Mouse (Mus musculus) midbrain, embryonic 12.5 days (tissue): Measurements from ENCODE around the gene Aldh5a1. TPM values are rescaled to one million over a fixed set of nuclear protein-coding genes. Genes with fewer than 3 reads are reported as not detected.
"Not testable (repeated sequence)": the region's sequence is repeated elsewhere in the genome, so short reads cannot be mapped to it uniquely, and the experiment has no call there.

Source experiments
- ATAC-seq: fragments of 200-750 bp; cut with Nextera tagmentation; 2 replicates; pipeline ENCODE4 v1.8.0; 2017; ENCODE audit warnings: low read depth, moderate TSS enrichment, moderate library complexity; ENCODE audit not compliant: low FRiP score
- H3K27ac ChIP-seq: fragments of 300-500 bp; sonication (generic); replicated peaks from 2 replicates; pipeline ENCODE4 v1.5.1; 2016; ENCODE audit warnings: mild to moderate bottlenecking
- H3K27me3 ChIP-seq: fragments of 300-500 bp; sonication (generic); 2 replicates; pipeline ENCODE4 v1.6.1; 2016; ENCODE audit warnings: mild to moderate bottlenecking
- H3K36me3 ChIP-seq: fragments of 300-500 bp; sonication (generic); 2 replicates; pipeline ENCODE4 v1.6.1; 2016
- H3K4me1 ChIP-seq: fragments of 300-500 bp; sonication (generic); 2 replicates; pipeline ENCODE4 v1.6.1; 2016
- H3K4me2 ChIP-seq: fragments of 300-500 bp; sonication (generic); replicated peaks from 2 replicates; pipeline ENCODE4 v1.6.1; 2016; ENCODE audit warnings: mild to moderate bottlenecking, moderate library complexity
- H3K4me3 ChIP-seq: fragments of 300-500 bp; sonication (generic); 2 replicates; pipeline ENCODE4 v1.5.1; 2016; ENCODE audit warnings: mild to moderate bottlenecking
- H3K9ac ChIP-seq: fragments of 300-500 bp; sonication (generic); replicated peaks from 2 replicates; pipeline ENCODE4 v1.6.1; 2016; ENCODE audit warnings: mild to moderate bottlenecking, moderate library complexity
- H3K9me3 ChIP-seq: fragments of 300-500 bp; sonication (generic); 2 replicates; pipeline ENCODE4 v1.6.1; 2016; ENCODE audit warnings: mild to moderate bottlenecking
- WGBS: fragments of 180-500 bp; shearing (Covaris S2); methylation state at CpG from one replicate; pipeline ENCODE4 v1.1.7; 2016; 5-methylcytosine and 5-hydroxymethylcytosine counted together
- polyA plus RNA-seq: library from polyadenylated mRNA; unstranded; fragments of >200 nt; fragmentation: Nextera tagmentation; extraction: Ambion mirVana; gene quantifications from 2 replicates; pipeline ENCODE4 v1.2.1, GENCODE M21; 2016

Gene Aldh5a1
- 9.9 and 10.1 TPM in 2 replicates for polyA plus RNA-seq

DNA sequence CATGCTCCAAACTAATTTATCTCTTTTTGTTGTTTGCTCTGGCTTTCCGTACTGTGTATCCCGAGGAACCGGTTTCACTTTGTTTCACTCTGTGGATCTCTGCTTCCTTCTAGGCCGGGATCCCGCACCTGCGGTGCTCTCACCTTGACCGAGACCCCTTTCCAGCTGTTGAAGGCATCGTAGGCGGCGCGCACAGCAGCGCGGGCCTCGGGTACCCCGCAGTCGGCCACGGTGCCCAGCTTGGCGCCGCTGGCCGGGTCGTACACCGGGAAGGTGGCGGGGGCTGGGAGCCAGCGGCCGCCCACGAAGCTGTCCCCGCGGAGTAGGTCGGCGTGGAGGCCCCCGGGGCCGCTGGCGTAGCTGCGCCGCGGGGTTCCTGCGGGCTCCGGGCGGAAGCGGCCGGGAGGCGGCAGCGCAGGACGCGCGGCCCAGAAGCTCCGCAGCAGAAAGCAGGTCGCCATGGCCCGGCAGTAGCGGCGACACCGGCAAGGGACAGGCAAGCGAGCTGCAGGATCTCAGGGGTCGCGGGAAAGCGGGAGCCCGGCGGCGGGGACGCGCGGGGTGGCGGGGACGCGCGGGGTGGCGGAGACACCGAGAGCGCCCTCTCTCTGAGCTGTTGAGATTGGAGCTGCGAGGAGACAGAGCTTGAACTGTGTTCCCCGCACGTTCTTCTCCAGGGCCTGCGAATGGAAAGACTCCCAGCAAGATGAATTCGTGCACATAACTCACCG is at the start of gene Aldh5a1:
Gene Aldh5a1, minus strand, starts transcription at position 554 of the 731 bp plus-strand sequence.
- Histone ChIP-seq H3K27me3 (no peaks in the 10 kb centered on the region), H3K4me1 (peaks cover 10% of the 10 kb centered on the region; the same call in 1 of the 2 replicates), H3K4me2 (peak within 1 kb of the TSS; percentile 61), H3K27ac (peak within 1 kb of the TSS; percentile 60), H3K9ac (peak within 1 kb of the TSS; percentile 68), H3K36me3 (no peaks in the 10 kb centered on the region), H3K4me3 (peak within 1 kb of the TSS; percentile 67), H3K9me3 (no peaks in the 10 kb centered on the region)
- ATAC-seq = peak; percentile 86
- WGBS = 1% methylated on average over 70 of the region's 75 CpGs

DNA sequence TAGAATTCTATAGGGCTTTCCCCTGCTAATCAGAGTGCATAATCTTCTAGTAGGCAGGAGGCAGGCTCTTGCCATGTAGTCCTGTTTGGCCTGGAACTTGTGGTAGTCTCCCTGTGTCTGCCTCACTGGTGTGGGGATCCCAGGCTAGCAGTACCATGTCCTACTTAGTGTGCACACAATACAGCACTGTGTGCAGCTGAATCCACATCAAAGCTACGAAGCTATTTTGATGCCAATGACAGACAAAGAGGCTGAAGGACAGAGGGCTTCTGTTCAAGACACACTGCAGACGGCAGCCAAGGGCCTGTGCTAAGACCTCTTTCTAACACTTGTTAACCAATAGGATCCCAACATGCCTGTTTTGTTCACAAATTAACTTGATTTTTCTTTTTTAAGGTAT is 48.0 kb upstream of the Aldh5a1 start:
- no peak; the same call in 1 of the 2 replicates for ATAC-seq
- WGBS = 59% methylated on average over 2 of the region's 2 CpGs
- no peak overlapping the region for H3K9ac ChIP-seq
- no peaks in the 10 kb centered on the region for H3K9me3 ChIP-seq
- H3K36me3 ChIP-seq = 0 out of 2 replicates have a peak, but pooled peaks cover 6% of the 10 kb centered on the region
- H3K4me3 ChIP-seq = no peak overlapping the region
- no peaks in the 10 kb centered on the region for H3K27me3 ChIP-seq
- no peak overlapping the region for H3K27ac ChIP-seq
- no peak overlapping the region for H3K4me2 ChIP-seq
- H3K4me1 ChIP-seq = 0 out of 2 replicates have a peak, but pooled peaks cover 3% of the 10 kb centered on the region

DNA sequence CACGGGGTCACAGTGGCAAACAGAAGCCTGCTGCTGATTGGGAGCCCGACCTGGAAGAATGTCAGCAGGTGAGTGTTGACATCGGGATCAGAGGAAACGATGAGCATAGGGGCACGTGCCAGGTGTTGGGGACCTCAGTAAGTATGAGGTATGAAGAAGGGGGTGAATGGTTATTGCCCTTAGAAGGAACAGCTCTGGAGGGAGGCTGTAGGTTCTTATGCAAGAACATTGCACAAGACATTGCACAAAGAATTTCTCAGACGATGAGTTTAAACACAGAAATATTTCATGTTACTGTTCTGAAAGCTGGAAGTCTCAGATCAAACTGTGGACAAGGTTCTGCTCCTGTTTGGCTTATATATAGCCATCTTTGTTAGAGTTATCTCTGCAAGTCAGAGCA is 43.6 kb upstream of the Aldh5a1 start:
- H3K4me1 ChIP-seq = 0 out of 2 replicates have a peak, but pooled peaks cover 3% of the 10 kb centered on the region
- H3K27me3 ChIP-seq = no peaks in the 10 kb centered on the region
- H3K4me3 ChIP-seq = no peak overlapping the region
- no peak overlapping the region for H3K4me2 ChIP-seq
- no peak overlapping the region for H3K27ac ChIP-seq
- 86% methylated on average over 6 of the region's 6 CpGs for WGBS
- H3K9me3 ChIP-seq = no peaks in the 10 kb centered on the region
- no peak for ATAC-seq
- no peak overlapping the region for H3K9ac ChIP-seq
- H3K36me3 ChIP-seq = no peaks in the 10 kb centered on the region

DNA sequence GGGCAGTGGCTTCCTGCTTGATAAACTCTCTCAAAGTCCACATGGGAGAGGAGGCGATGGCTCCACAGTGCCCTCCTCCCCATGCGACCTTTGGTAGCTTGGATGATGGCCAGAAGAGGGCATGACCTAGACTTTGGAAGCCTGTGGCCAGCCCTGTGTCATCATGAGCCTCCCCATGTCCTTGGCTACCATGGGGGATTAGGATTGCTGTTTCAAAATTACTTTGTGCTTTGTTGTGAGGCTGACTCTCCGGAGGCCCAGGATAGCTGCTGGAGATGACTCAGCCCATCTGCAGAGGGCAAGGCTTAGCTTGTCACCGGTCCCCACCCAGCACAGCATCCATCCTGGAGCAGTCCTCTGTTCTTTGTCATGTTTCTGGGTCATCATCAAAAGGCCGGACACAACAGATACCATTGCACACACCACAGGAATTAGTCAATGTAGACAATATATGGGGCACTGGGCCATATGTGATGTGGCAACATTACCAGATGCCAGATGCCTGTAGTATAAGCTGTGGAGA is 40.4 kb upstream of the Aldh5a1 start:
- WGBS = 84% methylated on average over 5 of the region's 5 CpGs
- no peak overlapping the region for H3K4me2 ChIP-seq
- H3K9me3 ChIP-seq = no peaks in the 10 kb centered on the region
- no peaks in the 10 kb centered on the region for H3K36me3 ChIP-seq
- H3K27me3 ChIP-seq = no peaks in the 10 kb centered on the region
- H3K27ac ChIP-seq = no peak overlapping the region
- no peak overlapping the region for H3K9ac ChIP-seq
- no peaks in the 10 kb centered on the region for H3K4me1 ChIP-seq
- ATAC-seq = no peak
- H3K4me3 ChIP-seq = no peak overlapping the region

DNA sequence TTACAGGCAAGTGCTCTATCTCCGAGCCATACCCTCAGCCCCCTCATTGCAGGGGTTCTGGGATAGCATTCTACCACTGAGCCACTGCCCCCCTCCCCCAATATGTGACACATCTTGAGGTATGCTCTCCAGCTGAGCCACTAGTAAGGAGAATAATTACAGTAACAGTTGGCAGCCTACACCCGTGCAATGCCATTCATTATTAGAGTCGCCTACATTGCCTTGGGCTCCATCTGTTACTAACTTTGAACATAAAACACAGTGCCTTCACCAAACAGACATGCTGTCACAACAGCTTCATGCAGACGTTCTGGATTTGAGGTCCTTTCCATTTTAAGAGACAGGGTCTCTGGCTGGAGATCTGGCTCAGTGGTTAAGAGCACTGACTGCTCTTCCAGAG is 38.9 kb upstream of the Aldh5a1 start:
- Histone ChIP-seq H3K27ac (no peak overlapping the region), H3K36me3 (no peaks in the 10 kb centered on the region), H3K9me3 (no peaks in the 10 kb centered on the region), H3K4me1 (no peaks in the 10 kb centered on the region), H3K4me3 (no peak overlapping the region), H3K4me2 (no peak overlapping the region), H3K9ac (no peak overlapping the region), H3K27me3 (no peaks in the 10 kb centered on the region)
- WGBS = 82% methylated on average over 4 of the region's 4 CpGs
- no peak for ATAC-seq

DNA sequence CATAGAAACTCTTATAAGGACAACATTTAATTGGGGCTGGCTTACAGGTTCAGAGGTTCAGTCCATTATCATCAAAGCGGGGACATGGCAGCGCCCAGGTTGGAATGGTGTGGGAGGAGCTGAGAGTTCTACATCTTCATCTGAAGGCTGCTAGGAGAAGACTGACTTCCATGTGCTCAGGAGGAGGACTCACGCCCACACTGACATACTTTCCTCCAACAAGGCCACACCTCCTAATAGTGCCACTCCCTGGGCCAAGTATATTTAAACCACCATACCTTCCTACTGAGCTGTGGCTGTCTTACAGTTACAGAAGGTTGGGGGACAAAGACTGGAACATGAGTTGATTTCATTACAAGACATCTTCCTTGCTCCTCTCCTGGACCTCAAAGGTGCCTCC is 34.3 kb upstream of the Aldh5a1 start:
- not testable (repeated sequence) for H3K4me2 ChIP-seq, H3K4me3 ChIP-seq, H3K9me3 ChIP-seq, H3K27me3 ChIP-seq, ATAC-seq, H3K36me3 ChIP-seq, H3K9ac ChIP-seq, H3K4me1 ChIP-seq, H3K27ac ChIP-seq
- WGBS = 91% methylated on average over 3 of the region's 3 CpGs

DNA sequence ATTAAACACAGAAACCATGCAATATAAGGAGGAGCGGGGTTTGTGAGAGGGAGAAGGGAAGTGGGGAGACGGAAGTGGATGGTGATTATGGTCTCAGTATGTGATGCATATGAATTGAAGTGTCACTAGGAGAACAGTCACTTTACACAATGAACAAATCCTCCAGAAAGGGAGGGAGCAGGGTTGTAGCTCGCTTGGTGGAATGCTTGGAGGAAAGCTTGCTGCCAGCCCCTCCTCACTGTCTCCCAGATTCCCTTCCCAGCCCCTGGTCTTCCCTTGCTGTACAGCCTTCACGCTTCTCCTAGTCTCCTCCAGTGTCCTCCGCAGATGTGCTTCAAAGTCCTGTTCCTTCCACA is 28.4 kb upstream of the Aldh5a1 start:
- H3K4me3 ChIP-seq = peak overlapping the region; percentile 18
- no peaks in the 10 kb centered on the region for H3K4me1 ChIP-seq
- no peak for ATAC-seq
- no peaks in the 10 kb centered on the region for H3K9me3 ChIP-seq
- H3K36me3 ChIP-seq = no peaks in the 10 kb centered on the region
- H3K4me2 ChIP-seq = peak overlapping the region; percentile 43
- H3K27ac ChIP-seq = no peak overlapping the region
- no peak overlapping the region; the same call in 1 of the 2 replicates for H3K9ac ChIP-seq
- 40% methylated on average over 5 of the region's 5 CpGs for WGBS
- peaks cover 5% of the 10 kb centered on the region; the same call in 1 of the 2 replicates for H3K27me3 ChIP-seq

DNA sequence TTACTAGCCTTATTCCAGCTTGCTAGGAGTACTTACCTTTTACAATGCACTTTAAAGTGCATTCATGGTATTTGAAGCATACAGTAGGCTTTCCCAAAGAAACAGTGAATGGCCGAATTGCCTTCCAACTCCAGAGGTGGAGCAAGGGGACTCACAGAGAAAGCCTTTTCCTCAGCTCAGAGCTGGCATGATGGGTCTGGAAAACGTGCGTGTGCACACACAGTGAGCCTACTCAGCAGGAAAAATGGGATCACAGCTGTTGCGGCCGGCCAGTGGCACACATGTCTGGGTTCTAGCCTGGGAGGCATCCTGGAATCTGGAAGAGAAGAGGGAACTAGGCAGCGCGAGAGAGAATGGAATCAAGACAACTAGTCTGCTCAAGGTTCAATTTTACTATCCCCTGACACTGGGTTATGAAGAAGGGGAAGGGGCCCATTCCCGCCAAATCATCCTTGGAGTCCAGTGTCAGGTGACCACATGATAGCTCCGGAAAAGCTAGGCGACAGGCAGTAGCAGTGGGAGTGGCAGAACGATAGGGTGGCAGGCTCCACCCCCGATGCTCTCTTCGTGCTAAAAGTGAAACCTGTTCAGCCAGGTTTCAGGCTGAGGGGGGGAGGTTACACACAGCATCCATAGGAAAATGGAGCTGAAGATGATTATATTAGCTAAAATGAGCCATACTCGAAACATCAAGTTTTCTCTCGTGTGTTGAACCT is 27.8 kb upstream of the Aldh5a1 start:
- H3K36me3 ChIP-seq = no peaks in the 10 kb centered on the region
- no peak overlapping the region; the same call in 1 of the 2 replicates for H3K9ac ChIP-seq
- H3K4me2 ChIP-seq = peak overlapping the region; percentile 43
- peaks cover 5% of the 10 kb centered on the region; the same call in 1 of the 2 replicates for H3K27me3 ChIP-seq
- H3K9me3 ChIP-seq = no peaks in the 10 kb centered on the region
- H3K4me3 ChIP-seq = peak overlapping the region; percentile 18
- no peaks in the 10 kb centered on the region for H3K4me1 ChIP-seq
- WGBS = 24% methylated on average over 15 of the region's 15 CpGs
- ATAC-seq = no peak
- H3K27ac ChIP-seq = no peak overlapping the region

DNA sequence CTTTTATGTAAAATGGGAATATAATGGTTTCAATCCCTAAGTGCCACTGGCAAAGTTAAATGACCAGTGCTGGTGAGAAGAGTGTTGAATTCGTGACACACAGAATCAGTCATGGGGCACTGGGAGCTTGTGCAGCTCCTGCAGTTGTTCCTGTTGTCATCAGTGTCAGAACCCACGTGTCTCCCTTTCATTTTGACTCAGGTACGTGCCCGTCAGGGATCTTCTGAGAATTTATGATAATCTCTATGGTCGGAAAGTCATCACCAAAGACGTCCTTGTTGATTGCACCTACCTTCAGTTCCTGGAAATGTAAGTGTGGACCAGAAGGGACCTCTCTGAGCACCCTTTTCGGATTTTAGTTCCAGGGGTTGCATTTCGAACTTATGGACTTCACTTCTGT is 24.7 kb upstream of the Aldh5a1 start:
- Histone ChIP-seq H3K4me3 (no peak overlapping the region), H3K36me3 (no peaks in the 10 kb centered on the region), H3K27me3 (peaks cover 5% of the 10 kb centered on the region; the same call in 1 of the 2 replicates), H3K9me3 (no peaks in the 10 kb centered on the region), H3K4me1 (no peaks in the 10 kb centered on the region), H3K27ac (no peak overlapping the region), H3K9ac (no peak overlapping the region), H3K4me2 (no peak overlapping the region)
- WGBS = 81% methylated on average over 8 of the region's 8 CpGs
- no peak for ATAC-seq

DNA sequence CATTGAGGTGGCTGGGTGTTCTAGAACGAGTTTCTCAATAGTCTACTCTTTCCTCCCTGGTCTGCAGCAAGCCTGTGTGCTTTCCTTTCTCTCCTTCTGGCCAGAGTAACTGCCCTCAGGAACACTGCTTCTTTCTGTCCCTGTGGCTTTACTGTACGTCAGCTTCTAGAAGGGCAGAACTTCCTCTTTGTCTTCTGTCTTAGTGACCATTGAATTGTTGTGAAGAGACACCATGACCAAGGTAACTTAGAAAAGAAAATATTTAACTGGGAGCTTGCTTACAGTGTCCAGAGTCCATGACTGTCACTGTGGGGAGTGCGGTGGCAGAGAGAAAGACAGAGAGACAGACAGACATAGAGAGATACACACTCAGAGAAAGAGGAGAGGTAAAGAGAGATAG is 22.6 kb upstream of the Aldh5a1 start:
- H3K4me2 ChIP-seq = no peak overlapping the region
- no peaks in the 10 kb centered on the region; the same call in 1 of the 2 replicates for H3K27me3 ChIP-seq
- H3K4me3 ChIP-seq = no peak overlapping the region
- H3K4me1 ChIP-seq = no peaks in the 10 kb centered on the region
- no peaks in the 10 kb centered on the region for H3K36me3 ChIP-seq
- H3K27ac ChIP-seq = no peak overlapping the region
- H3K9me3 ChIP-seq = no peaks in the 10 kb centered on the region
- no peak overlapping the region for H3K9ac ChIP-seq
- no peak for ATAC-seq
- WGBS = 86% methylated on average over 3 of the region's 3 CpGs

DNA sequence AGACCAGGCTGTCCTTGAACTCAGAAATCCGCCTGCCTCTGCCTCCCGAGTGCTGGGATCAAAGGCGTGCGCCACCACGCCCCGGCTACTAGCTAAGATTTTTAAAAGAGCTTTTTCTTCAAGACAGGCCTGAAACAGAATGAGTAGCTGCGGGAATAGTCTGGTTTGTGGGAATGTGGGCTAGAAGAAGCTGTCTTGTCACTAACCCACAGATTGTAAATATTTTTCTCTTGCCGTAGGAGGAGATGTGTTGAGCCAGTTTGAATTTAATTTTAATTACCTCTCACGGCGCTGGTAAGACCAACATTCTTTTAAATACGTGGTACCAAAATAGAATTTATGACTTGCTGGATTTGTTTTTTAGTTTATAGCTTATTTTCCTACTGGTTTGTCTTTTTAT is 21.2 kb upstream of the Aldh5a1 start:
- Histone ChIP-seq H3K27me3 (no peaks in the 10 kb centered on the region; the same call in 1 of the 2 replicates), H3K4me2 (no peak overlapping the region), H3K4me1 (no peaks in the 10 kb centered on the region), H3K27ac (no peak overlapping the region), H3K4me3 (no peak overlapping the region), H3K36me3 (no peaks in the 10 kb centered on the region), H3K9ac (no peak overlapping the region), H3K9me3 (no peaks in the 10 kb centered on the region)
- 94% methylated on average over 11 of the region's 11 CpGs for WGBS
- no peak for ATAC-seq

DNA sequence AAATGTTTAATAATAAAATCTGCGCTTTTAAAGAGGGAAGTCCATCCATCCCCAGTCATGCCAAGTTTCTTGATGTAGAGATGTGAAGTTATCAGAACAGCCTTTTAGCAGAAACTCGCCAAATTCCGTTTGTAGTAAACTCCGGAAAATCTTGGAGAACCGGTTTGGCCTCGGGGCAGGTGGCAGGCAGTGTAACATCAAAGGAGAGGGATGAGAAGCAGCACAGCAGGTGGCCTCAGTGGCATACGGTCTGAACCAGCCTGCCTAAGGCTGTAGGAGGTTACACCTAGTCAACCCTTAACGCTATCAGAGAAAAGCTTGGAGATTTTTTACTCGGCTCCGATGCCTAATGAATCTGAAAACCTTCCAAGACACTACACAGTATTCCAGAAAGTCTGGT is 18.0 kb upstream of the Aldh5a1 start:
- H3K9me3 ChIP-seq = no peaks in the 10 kb centered on the region
- no peaks in the 10 kb centered on the region for H3K36me3 ChIP-seq
- no peak overlapping the region for H3K4me2 ChIP-seq
- no peak overlapping the region for H3K4me3 ChIP-seq
- H3K4me1 ChIP-seq = no peaks in the 10 kb centered on the region
- H3K27ac ChIP-seq = no peak overlapping the region
- 25% methylated on average over 10 of the region's 10 CpGs for WGBS
- no peak overlapping the region for H3K9ac ChIP-seq
- ATAC-seq = no peak
- H3K27me3 ChIP-seq = no peaks in the 10 kb centered on the region; the same call in 1 of the 2 replicates
